9 mouse cellular contexts compared by ENCODE assay signal in the genomic region with DNA sequence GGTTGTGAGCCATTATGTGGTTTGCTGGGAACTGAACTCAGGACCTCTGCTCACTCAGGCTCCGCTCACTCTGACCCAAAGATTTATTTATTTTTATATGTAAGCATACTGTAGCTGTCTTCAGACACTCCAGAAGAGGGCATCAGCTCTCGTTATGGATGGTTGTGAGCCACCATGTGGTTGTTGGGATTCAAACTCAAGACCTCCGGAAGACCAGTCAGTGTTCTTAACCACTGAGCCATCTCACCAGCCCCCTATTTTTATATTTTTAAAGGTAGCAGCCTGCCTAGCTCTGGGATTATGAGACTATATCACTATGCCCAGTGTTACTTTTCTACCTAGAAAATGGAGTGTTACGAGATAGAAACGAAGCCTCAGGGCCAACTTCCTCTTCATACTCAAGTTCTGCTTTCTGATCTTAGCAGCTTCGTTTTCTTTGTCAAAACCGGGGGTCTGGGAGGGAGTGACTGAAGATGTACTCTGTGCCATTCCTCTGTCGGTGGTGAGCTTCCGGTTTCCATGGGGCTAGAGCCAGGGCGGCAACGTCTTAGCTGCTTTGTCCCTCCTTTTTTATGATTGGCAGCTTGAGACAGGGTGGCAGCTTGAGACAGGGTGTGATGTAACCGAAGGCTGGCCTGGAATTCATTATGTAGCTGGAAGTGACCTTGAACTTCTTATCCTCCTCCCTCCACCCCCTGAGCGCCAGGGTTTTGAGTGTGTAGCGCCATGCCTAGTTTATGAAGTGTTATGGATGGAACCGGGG. TPM values are rescaled to one million over a fixed set of nuclear protein-coding genes. Genes with fewer than 3 reads are reported as not detected.
DNase-seq lines count a peak whose midpoint lies in the region; ATAC-seq and TF ChIP-seq lines count a peak whose summit lies in the region.
"Had no signal": no experiment of that assay in that cellular context is flagged by ENCODE, and none has a peak within 500 bp of the region (broad histone marks: within the 10 kb centered on the region; RNA-seq: fewer than 3 reads in every experiment).

No protein-coding gene starts in this region.

- peak; percentile 58 for DNase-seq in layer of hippocampus, adult 9-11 months
- no peak for DNase-seq in layer of hippocampus, adult 11-12 months (ENCODE audit: low spot score)
- peak; percentile 92 for DNase-seq in lung, postnatal 0 days (ENCODE audit: low spot score)
- peak; percentile 48 for DNase-seq in testis, postnatal 14 days (ENCODE audit: low spot score)
- DNase-seq in adipocyte (ENCODE audit: low spot score): no peak
- DNase-seq in ovary, postnatal 36 days (ENCODE audit: low spot score): no peak

- no peaks in the 10 kb centered on the region for H3K36me3 ChIP-seq in lung, postnatal 0 days (ENCODE audit: insufficient read depth, low read length)
- H3K36me3 ChIP-seq in midbrain, embryonic 16.5 days (ENCODE audit: control insufficient read depth, insufficient read depth, low read length): no peaks in the 10 kb centered on the region
- H3K36me3 ChIP-seq: embryonic facial prominence, embryonic 12.5 days had no signal

- no peak overlapping the region for H3K4me2 ChIP-seq in lung, postnatal 0 days (replicated peaks; ENCODE audit: low read depth, low read length)
- H3K4me2 ChIP-seq in midbrain, embryonic 16.5 days (ENCODE audit: low read length): no peak overlapping the region
- H3K4me2 ChIP-seq: embryonic facial prominence, embryonic 12.5 days had no signal

- peak overlapping the region; percentile 4; the same call in 1 of the 2 replicates for H3K4me3 ChIP-seq in brown adipose tissue, adult 24 weeks (ENCODE audit: insufficient read depth, low read depth, low read length)
- H3K4me3 ChIP-seq in lung, postnatal 0 days (ENCODE audit: low read depth, low read length): no peak overlapping the region
- no peak overlapping the region for H3K4me3 ChIP-seq in midbrain, embryonic 16.5 days (ENCODE audit: low read depth, low read length)
- H3K4me3 ChIP-seq: embryonic facial prominence, embryonic 12.5 days had no signal

- H3K4me1 ChIP-seq in brown adipose tissue, adult 24 weeks (ENCODE audit: control insufficient read depth, insufficient read depth, insufficient read length, low read length): no peaks in the 10 kb centered on the region
- no peaks in the 10 kb centered on the region; the same call in 1 of the 2 replicates for H3K4me1 ChIP-seq in lung, postnatal 0 days (ENCODE audit: insufficient read depth, low read depth, low read length)
- H3K4me1 ChIP-seq in midbrain, embryonic 16.5 days (ENCODE audit: control insufficient read depth, insufficient read depth, low read length): no peaks in the 10 kb centered on the region

- TF ChIP-seq EP300 in lung, postnatal 0 days (IDR thresholded peaks at IDR 0.05): no peak

- H3K27me3 ChIP-seq in lung, postnatal 0 days (replicated peaks; ENCODE audit: insufficient read depth, low read length): no peaks in the 10 kb centered on the region
- H3K27me3 ChIP-seq in midbrain, embryonic 16.5 days (ENCODE audit: control insufficient read depth, insufficient read depth, low read depth, low read length): no peaks in the 10 kb centered on the region
- H3K27me3 ChIP-seq: embryonic facial prominence, embryonic 12.5 days had no signal

- no peak overlapping the region for H3K9ac ChIP-seq in lung, postnatal 0 days (replicated peaks; ENCODE audit: low read depth)
- H3K9ac ChIP-seq in midbrain, embryonic 16.5 days (ENCODE audit: low read depth, low read length): no peak overlapping the region
- H3K9ac ChIP-seq: embryonic facial prominence, embryonic 12.5 days had no signal

- H3K9me3 ChIP-seq in lung, postnatal 0 days (ENCODE audit: low read length): no peaks in the 10 kb centered on the region
- no peaks in the 10 kb centered on the region for H3K9me3 ChIP-seq in midbrain, embryonic 16.5 days (replicated peaks; ENCODE audit: control insufficient read depth, low read length, poor library complexity, severe bottlenecking)
- H3K9me3 ChIP-seq: embryonic facial prominence, embryonic 12.5 days had no signal

- TF ChIP-seq CTCF in lung, postnatal 0 days (IDR thresholded peaks at IDR 0.05): peak; percentile 44

- WGBS in lung, postnatal 0 days: 40% methylated on average over 15 of the region's 15 CpGs
- WGBS in midbrain, embryonic 16.5 days: 73% methylated on average over 15 of the region's 15 CpGs

- peak overlapping the region; percentile 49; the same call in 1 of the 2 replicates for H3K27ac ChIP-seq in brown adipose tissue, adult 24 weeks (replicated peaks; ENCODE audit: low read depth, low read length)
- H3K27ac ChIP-seq in lung, postnatal 0 days (ENCODE audit: low read length): peak overlapping the region; percentile 57; the same call in 1 of the 2 replicates
- no peak overlapping the region for H3K27ac ChIP-seq in midbrain, embryonic 16.5 days (ENCODE audit: low read length)
- H3K27ac ChIP-seq: embryonic facial prominence, embryonic 12.5 days had no signal

- peak; percentile 92 for ATAC-seq in lung, postnatal 0 days
- no peak for ATAC-seq in midbrain, embryonic 16.5 days

RNA-seq across cellular contexts. Expression of a gene that starts 23.5 kb away (rescaled TPM):
- polyA plus RNA-seq in brown adipose tissue, adult 24 weeks (2012; ENCODE audit: insufficient read depth, insufficient read length, missing spikeins): 154 and 166 TPM in 2 replicates
- polyA plus RNA-seq in lung, postnatal 0 days (2015; fragmentation: Nextera tagmentation; extraction: Ambion mirVana): 401 and 408 TPM in 2 replicates
- polyA plus RNA-seq in midbrain, embryonic 16.5 days (2015; fragmentation: Nextera tagmentation; extraction: Ambion mirVana): 316 and 331 TPM in 2 replicates

RNA-seq across cellular contexts. Expression of a gene that starts 38.3 kb away (rescaled TPM):
- 1,161 and 1,254 TPM in 2 replicates for polyA plus RNA-seq in brown adipose tissue, adult 24 weeks (2012; ENCODE audit: insufficient read depth, insufficient read length, missing spikeins)
- 474 and 487 TPM in 2 replicates for polyA plus RNA-seq in lung, postnatal 0 days (2015; fragmentation: Nextera tagmentation; extraction: Ambion mirVana)
- 337 and 343 TPM in 2 replicates for polyA plus RNA-seq in midbrain, embryonic 16.5 days (2015; fragmentation: Nextera tagmentation; extraction: Ambion mirVana)

Comparison
In these comparisons a context has a peak if more than half of its experiments do, and no peak if none do; other contexts are left out.
1. DNase-seq: peak in layer of hippocampus, adult 9-11 months (single experiment), lung, postnatal 0 days (single experiment) and testis, postnatal 14 days (single experiment); none in layer of hippocampus, adult 11-12 months (single experiment), adipocyte (single experiment) and ovary, postnatal 36 days (single experiment).